Mouse (Mus musculus) mesoderm, embryonic 11.5 days (tissue): Measurements from ENCODE around the gene Rnf224.
A peak's percentile ranks its signal among the peaks of the same experiment; 100 is the strongest.

Source experiments
- DNase-seq: peaks from one replicate; pipeline ENCODE4 v3.0.0-alpha.2; 2012; ENCODE audit warnings: low read depth, low spot score

Rnf224 gene

DNA sequence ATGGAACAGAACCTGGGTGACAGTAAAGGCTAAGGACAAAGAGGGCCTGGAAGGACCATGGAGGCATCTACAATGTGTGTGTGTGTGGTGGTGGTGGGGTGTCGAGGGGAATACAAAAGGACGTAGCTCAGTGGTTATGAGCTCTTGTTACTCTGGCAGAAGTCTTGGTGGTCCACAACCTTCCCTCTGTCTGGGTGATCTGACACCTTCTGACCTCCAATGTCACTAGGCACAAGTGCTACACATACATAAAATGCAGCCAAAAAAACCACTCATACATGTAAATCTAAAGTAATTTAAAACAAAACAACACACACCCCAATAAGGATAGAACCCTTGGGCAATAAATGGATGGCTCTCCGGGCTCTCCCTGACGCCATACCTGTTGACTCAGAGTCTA, 9.2 kb downstream of the Rnf224 start:
- DNase-seq = no peak

DNA sequence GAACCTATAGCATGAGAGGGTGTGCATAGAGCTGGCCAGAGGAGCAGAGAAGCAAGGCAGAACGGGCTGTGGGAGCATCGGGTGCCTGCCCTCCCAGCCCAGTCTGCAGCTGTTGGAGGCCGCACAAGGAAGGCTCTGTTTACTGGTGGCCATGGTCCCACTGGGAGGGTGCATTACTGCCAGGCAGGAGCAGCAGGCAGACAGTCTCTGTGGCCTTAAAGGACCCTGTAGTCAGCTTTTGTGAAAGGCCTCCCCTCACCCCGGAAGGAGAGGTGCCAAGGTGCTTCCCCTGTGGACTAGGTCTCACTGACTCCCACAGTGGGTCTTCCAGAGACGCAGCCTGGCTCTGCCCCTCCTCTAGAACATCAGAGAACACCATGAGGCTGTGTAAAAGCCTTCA, 9.7 kb downstream of the Rnf224 start:
- no peak for DNase-seq

DNA sequence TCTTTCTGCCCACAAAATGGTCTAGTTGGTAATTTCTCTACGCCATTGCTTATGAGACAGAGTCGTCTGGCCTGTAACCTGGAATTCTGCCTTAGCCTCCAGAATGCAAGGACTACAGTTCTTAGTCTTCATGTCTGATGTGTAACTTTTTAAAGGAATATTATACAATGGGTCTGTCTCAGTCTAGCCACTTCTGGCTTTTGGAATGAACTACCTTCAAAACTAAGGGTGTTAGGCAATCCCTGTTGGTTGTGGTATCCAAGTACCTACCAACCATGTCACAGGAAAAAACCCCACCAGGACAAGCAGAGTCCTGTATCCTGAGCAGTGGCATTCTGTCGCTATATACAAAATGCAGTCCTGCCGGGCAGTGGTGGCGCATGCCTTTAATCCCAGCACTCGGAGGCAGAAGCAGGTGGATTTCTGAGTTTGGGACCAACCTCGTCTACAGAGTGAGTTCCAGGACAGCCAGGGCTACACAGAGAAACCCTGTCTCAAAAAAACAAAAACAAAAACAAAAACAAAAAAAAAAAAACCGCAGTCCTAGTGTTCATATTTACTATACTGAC, 10.7 kb downstream of the Rnf224 start:
- DNase-seq = no peak

DNA sequence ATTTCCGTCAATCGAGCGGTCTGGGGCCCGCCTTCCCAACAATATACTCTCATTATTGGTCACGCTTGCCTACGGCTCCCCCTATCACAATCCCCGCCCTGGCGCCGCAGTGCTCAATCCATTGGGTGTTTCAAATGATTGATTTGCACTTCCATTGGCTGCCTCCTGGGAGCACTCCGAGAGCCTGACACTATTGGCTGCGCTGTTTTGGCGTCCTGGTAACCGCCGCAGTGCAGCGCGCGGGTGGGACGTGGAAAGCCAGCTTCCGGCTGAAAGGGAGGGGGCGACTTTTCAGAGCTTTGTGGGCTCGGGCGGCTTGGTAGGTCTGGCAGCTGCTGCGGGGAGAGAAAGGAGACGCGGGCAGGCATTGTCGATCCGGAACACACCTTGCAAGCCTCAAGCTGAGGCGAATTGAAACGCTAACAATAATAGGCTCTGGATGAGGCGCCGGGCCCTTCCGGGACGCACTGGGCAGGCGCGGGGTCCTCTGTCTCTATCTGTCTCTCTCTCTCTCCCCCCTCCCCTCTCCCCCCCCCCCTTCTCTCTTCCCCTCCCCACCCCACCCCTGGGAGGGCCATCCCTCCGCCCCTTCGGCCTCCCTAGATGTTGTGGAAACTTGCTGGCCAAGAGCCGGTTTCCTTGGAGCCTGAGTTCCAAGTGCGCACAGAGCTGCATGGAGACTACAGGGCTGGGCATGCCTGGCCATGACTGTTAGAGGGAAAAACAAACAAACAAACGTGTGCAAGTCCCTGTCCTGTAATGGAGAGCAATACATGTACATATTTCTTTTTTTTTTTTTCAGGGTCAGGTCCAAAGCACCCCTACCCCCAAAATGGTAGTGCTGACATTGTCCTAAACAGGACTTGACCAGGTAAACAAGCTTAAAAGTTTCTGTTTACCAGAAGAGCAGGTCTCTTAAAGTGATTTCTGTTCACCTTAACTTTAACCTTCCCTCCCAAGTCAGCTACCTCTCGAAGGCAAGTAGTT, 11.5 kb downstream of the Rnf224 start:
- peak; percentile 99 for DNase-seq

DNA sequence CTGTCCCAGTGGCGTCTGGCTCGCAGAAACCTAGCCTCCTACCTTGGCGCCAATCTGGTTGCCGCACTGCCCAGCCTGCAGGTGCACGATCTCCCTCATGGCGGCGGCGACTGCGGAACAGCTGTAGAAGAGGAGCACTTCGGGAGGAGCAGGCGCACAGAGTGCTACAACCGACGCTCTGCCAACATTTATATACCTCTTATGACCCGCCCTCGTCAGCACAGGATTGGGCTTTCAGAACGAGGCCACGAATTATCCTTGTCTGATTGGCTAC, 12.2 kb downstream of the Rnf224 start, which contains the start of gene Tubb4b:
Tubb4b (minus strand) TSS at position 211 of the 274 bp plus-strand sequence.
- no peak for DNase-seq

DNA sequence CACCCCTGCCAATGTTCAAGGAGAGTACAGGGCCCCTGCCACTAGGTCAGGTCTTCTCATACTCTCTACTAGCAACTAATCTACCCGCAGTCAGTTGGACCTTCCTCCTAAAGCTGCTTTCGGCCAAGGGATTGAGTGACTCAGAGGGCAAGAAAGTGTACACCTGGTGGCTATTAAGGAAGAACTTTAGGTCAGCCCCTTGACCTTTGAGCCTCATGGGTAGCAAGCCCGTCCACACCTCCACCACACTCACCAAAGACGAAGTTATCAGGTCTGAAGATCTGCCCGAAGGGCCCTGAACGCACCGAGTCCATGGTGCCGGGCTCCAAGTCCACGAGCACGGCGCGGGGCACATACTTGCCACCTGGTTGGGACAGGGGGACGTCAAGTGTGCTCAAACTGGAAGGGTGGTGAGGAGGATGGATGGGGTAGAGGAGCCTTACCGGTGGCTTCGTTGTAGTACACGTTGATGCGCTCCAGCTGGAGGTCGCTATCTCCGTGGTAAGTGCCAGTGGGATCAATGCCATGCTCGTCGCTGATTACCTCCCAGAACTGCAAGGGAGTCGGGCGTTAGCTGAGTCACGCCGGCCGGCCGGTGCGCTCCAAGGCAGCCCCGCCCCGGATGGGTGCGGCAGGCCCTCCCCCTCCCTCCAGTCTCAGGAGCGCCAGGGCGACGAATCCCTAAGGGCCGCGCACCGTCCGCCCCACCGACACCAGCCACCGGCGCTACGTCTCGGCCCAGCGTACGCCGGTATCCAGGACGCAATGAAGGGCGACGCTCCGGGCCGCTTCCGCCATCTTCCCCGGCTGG, 12.7 kb downstream of the Rnf224 start:
- no peak for DNase-seq

DNA sequence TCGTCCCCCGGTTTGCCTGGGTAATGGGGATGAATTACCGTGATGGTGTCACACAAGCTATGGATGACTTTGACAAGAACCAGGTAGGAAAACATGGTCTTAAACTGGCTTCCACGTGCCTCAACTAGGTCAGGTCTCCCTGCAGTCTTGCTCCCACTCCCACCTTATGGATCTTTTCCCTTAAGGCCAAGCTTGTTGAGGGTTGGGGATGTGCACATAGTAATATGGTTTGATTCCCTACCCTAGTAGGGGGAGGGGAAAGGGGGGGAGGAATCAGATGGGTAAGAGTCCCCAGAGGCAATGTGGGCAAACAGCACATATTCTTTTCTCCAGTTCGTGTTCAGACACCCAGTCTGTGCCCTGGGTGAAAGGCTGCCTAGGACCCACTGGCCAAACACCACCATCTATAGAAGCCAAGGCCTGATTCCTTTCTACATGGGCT, 15.2 kb downstream of the Rnf224 start:
- no peak for DNase-seq

DNA sequence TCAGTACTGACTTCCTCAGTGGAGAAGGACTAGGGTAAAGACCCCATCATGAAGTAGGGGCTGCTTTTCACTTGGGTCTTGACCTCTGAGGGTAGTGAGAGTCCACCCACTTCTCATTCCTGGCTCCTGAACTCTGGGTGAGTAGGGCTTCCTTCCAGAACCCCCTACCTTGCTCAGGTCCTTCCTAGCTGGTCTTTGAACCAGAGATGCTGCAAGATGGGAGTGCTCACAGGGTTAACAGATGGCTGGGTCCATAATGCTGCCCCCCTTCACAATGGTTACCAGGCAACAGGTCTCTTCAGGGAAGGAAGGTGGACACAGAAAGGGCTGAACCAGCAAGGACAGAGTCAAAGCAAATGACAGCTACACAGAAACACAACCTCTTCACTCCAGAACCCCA, 18.1 kb downstream of the Rnf224 start, which contains the start of gene Fam166a:
Fam166a (plus strand) TSS at position 301 of the 400 bp plus-strand sequence.
- DNase-seq = no peak

DNA sequence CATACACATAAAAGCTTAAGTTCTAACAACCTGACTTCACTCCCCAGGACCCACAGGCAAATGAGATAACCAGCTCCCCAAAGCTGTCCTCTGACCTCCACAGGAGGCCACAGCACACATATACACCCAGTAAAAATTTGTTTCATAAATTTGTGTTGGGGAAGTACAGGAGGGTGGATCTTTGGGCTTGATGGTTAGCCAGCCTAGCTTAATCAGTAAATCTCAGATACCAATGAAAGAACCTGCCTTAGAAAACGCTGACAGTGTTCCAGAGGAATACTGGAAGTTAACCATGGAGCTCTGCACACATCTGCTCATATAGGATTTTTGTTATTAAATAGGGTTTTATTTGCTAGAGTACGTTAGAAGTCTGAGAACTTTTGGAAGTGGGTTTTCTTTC, 18.9 kb downstream of the Rnf224 start:
- no peak for DNase-seq

DNA sequence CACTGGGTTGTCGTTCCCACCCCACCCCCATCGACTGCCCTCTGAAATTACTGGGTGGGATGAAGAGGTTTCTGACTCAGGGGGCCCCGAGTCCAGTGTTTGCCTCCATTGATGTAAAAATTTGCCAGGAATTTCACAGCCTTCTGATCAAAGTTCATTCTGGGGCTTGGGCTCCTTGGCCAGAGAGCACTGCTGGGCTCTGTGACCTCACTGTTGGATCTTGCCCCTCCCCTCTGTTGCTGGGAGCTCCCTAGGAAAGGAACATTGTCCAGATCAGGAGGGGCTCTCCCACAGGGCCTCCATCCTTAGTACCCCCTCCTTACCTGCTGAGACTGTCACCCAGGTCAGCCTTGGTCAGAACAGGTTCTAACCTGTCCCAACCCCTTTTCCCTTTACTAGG, 22.1 kb downstream of the Rnf224 start, which contains the start of gene Stpg3:
Stpg3 (minus strand) TSS at position 194 of the 400 bp plus-strand sequence.
- DNase-seq = no peak

DNA sequence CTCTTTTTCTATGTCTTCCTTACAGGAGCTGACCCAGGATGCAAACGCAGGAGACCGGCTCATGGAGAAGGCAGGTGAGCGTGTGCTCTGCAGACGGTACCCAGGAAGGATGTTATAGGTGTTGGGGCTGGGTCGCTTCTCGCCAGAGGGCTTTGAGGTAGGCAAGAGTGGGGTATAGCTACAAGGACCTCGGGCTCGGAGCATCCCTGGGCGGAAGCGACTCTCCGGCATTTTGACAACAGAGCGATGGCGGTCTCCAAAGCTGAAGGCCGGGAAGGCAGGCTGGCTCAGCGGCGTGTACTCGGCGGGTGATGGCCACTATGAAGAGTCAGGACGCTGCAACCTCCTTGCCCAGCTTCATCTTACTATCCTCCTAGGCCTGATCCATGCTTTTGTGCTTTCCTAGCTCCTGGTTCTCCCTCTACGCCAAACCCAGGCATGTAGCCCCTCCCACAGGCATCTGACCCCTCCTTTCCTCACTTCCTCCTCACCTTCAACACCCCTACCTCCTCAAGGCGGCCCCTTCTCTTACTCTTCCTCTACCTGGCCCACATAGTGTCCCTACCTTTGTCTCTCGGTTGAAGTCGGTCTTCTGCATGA, 23.2 kb downstream of the Rnf224 start:
- DNase-seq = no peak

DNA sequence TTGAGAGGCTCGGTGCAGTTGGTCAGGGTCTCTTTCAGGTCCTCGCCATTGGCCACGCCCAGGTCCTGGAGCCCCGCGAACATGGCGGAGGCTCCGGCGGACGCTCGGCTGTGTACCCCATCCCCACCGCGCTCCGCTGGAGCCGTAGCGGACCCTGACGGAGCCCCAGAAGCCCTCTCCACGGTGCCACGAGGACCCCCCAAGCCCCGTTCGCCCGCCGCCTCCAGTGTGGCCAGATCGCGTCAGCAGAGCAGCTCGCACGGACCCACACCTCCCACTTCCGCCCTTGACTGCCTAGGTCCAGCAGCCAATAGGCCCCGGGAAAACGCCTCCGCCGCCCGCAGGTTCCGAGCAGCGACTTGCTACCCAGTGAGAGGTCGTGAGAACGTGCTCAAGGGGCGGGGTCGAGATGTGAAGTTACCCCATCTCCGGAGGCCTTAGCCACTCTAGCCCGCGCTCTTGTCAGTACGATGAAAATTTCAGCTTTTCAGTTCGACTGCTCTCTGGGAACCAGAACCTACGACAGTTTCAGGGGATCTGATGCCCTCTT, 25.4 kb downstream of the Rnf224 start, which contains the start of gene Nelfb:
Nelfb (minus strand) TSS at position 369 of the 550 bp plus-strand sequence.
- peak; percentile 92 for DNase-seq

DNA sequence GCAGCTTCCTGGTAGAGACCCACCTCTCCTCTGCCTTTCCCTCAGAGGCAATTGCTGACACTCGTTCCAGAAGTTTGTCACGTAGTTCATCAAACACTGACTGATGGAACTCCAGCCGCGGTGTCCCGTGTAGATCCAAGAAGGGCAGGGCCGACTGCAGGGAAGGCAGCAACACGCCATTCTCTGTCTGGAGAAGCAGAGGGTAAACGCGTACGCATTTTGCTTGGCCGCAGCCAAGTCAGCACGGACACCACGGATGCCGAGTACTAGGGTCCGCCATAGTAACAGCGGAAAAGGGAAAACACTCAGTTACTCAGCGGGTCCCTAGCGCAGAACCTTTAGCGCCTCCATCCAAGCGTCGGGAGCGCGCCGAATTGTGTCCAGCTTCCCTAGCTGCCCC, 25.9 kb downstream of the Rnf224 start:
- no peak for DNase-seq

DNA sequence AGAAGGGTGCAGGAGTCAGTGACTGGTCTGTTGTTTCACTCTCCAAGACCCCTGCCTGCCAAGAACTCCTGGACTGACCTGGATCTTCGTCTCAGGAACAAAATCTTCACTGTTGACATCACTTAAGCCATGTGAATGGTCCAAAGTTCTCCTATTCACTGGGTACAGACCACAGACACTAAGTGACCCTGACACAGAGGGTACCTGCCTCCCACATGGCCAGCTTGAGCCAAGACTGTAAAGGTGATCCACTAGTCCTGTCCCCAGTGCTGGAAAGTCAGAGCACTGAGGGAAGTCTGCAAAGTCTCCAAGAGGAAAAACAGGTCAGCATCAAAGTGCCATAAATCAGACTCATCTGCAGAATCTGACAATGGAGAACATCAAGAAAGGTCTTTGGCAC, 29.0 kb downstream of the Rnf224 start:
- no peak for DNase-seq

DNA sequence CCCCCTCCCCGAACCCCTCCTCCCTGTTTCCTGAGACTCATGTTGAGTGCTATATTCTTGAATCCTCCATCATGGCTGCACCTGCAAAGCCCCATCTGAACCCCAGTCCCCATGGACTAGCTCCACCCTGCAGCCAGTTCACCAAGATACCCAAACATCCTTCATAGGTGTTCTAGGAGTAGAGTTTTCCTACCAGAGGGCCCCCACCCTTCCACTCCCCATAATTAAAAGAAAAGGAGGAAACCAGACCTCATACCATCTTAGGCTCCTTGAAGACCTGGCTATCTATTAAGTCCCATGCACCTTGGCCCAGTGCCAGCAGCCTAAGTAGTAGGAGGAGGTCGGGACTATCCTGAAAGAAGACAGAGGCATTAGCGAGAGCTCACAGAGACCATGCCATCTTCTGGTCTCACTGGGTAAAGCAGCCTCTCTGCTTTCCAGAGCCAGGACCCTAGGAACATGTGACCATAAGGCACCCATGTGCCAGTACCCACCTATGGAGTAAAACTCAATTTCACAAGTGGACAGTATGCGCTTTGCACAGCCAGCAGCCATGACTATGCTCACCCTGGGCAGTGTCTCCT, 32.9 kb downstream of the Rnf224 start:
- DNase-seq = no peak

DNA sequence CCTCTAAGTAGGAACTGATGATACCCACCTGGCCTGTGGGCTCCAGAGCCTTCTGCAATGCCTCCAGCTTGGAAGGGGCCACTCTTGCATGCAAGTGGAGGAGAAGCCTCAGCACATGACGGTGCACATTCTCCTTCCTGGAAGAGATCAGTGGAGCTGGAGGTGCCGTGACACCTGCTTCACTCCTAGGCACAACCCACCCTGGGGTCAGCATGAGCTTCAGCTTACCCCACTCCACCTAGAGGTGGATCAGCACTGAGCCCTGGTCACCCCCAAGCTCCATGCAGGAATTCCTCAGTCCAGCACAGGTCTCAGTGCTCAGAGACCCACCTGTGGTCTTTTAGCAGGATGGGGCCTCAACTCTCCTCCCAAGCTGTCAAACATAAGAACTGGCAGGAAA, 36.0 kb downstream of the Rnf224 start:
- DNase-seq = no peak

DNA sequence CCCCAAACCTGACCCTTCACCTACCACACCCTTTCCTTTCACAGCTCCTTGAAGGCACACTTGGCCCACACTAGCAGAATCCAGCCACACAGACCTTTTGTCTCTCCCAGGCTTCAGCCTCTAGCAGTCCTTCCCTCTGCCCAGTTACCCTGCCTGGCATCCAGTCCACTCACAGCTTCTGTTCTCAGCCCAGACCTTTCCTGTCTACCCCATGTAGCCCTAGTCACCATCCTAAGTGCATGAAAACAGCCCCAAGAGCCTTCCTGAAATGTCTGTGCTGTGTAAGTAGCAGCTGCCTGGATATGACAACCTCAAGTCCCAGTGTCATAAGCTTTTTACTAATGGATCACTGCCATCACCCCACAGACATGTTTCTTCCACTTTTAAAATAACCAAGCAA, 38.6 kb downstream of the Rnf224 start:
- DNase-seq = no peak

DNA sequence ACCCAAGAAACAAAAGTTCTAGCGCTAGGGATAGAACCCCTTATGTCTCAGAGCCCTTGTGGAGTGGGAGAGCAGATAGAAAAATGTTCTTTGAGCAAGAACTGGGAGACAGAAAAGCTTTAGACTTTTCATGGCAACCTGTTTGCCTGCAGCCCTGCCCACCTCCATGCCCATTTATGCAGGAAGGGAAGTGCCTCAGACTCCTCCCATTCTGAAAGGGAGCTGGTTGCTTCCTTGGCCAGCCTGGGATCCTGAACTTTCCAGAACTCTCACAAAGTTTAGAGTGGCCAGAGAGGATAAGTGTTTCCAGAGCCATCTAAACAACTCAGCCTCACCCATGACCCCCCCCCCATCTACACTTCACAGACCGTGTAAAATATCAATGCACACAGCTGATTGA, 39.4 kb downstream of the Rnf224 start:
- no peak for DNase-seq

DNA sequence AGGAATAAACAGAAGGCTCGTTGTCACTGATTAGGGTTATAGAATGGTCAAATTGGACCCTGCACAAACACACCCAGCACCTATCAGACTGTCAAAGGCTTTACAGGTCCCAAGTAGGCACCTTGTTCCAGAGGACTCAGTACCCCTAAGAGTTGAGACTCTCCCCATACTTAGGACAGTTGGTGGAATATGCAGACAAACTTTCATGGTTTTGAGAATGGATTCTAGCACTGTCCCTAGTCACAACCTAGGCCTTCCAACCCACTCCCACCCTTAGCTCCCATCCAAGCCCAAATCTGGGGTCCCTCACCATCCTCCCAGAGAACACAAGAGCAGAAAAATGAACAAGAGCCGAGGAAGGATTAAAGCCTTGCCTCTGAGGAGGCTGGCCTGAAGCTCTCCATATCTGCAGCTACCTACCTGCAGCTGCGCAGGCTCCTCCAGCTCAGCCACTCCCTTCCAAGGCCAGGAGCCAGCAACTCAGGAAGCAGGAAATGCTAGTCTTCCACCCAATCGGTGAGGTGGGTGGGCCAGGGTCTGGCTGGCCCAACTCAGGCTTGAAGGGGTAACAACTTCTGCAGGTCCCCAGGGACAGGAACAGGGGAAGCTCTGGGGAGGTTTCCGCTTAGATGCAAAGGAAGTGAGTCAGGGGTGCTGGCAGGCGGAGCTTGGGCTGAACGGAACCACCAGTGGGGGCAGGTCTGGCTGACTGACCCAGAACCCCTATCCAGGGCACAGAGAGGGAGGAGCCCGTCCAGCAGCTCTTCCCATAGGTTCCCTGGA, 40.2 kb downstream of the Rnf224 start, which contains the start of gene Tor4a:
Tor4a (minus strand) TSS at position 715 of the 783 bp plus-strand sequence.
- DNase-seq = no peak
